Comparison of ENCODE assay signal across 38 mouse cellular contexts in the genomic region with DNA sequence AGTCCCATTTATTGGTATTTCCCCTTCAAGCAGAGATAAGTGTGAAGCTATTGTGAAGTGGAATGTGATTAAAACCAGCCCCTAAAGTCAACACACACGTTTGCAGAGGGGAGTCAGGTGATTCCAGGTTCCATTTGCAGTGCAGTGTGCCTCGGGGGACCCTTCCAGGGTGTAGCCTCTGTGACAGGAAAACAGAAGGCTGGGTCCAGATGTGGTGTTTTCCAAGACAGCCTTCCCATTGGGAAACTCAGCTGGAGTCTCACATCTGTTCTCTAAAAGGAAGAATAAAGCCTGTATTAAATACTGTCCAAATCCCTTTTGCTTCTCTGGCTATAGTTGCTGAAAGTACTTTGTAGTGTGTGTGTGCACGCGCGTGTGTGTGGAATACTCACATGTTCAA. TPM values are rescaled to one million over a fixed set of nuclear protein-coding genes. Genes with fewer than 3 reads are reported as not detected.
"Had no signal": no experiment of that assay in that cellular context is flagged by ENCODE, and none has a peak within 500 bp of the region (broad histone marks: within the 10 kb centered on the region; RNA-seq: fewer than 3 reads in every experiment).

No protein-coding gene starts in this region.

- H3K4me1 ChIP-seq: heart, embryonic 10.5 days; heart, embryonic 12.5 days; hindbrain, embryonic 10.5 days; hindbrain, embryonic 12.5 days; intestine, embryonic 15.5 days; limb, embryonic 13.5 days; liver, embryonic 13.5 days; liver, embryonic 15.5 days had no signal

- DNase-seq: gastrocnemius, postnatal 14 days; heart, postnatal 10 days; heart, postnatal 4 days; kidney, adult 18-20 months; kidney, adult 8-10 months; kidney, postnatal 10 days; kidney, postnatal 25 days; kidney, postnatal 4 days; liver; liver, embryonic 13.5 days; liver, postnatal 0 days had no signal

- H3K36me3 ChIP-seq: heart, embryonic 10.5 days; heart, embryonic 12.5 days; hindbrain, embryonic 10.5 days; hindbrain, embryonic 12.5 days; intestine, embryonic 15.5 days; limb, embryonic 13.5 days; liver, embryonic 13.5 days; liver, embryonic 15.5 days had no signal

- H3K27me3 ChIP-seq: heart, embryonic 12.5 days; hindbrain, embryonic 12.5 days; intestine, embryonic 15.5 days; limb, embryonic 13.5 days; liver, embryonic 13.5 days; liver, embryonic 15.5 days had no signal

- H3K9ac ChIP-seq: heart, embryonic 12.5 days; hindbrain, embryonic 12.5 days; hindbrain, embryonic 14.5 days; intestine, embryonic 15.5 days; limb, embryonic 13.5 days; liver, embryonic 13.5 days; liver, embryonic 15.5 days; liver, postnatal 0 days had no signal

- H3K27ac ChIP-seq: heart, embryonic 10.5 days; hindbrain, embryonic 10.5 days; hindbrain, embryonic 12.5 days; hindbrain, embryonic 14.5 days; intestine, embryonic 15.5 days; layer of hippocampus, adult 2 months; left cerebral cortex, adult 2 months; limb, embryonic 13.5 days; liver, embryonic 13.5 days; liver, embryonic 15.5 days had no signal

- H3K4me3 ChIP-seq: heart, embryonic 10.5 days; heart, embryonic 12.5 days; hindbrain, embryonic 10.5 days; hindbrain, embryonic 12.5 days; intestine, embryonic 15.5 days; layer of hippocampus, adult 2 months; left cerebral cortex, adult 2 months; limb, embryonic 13.5 days; liver, embryonic 13.5 days; liver, embryonic 15.5 days had no signal

RNA-seq across cellular contexts. Expression of a gene that starts 45.5 kb away (rescaled TPM):
- total RNA-seq: gastrocnemius, adult 8-10 months; gastrocnemius, postnatal 14 days; gastrocnemius, postnatal 4 days; granulocyte monocyte progenitor cell, adult 5-6 weeks; heart, postnatal 10 days; heart, postnatal 4 days; layer of hippocampus, adult 2 months; layer of hippocampus, postnatal 10 days; layer of hippocampus, postnatal 25 days; left cerebral cortex, adult 2 months; left cerebral cortex, postnatal 14 days; left cerebral cortex, postnatal 36 days had no signal
- polyA plus RNA-seq: frontal cortex, adult 2 months; heart, embryonic 10.5 days; heart, embryonic 12.5 days; heart, embryonic 14.5 days; heart, embryonic 16.5 days; hindbrain, embryonic 10.5 days; hindbrain, embryonic 12.5 days; hindbrain, embryonic 14.5 days; hindbrain, embryonic 16.5 days; inflammation-experienced regulatory T-cells, adult 6 months; intestine, embryonic 15.5 days; intestine, postnatal 0 days; kidney, embryonic 14.5 days; kidney, embryonic 16.5 days; limb, embryonic 11.5 days; limb, embryonic 13.5 days; liver, embryonic 11.5 days; liver, embryonic 13.5 days; liver, embryonic 15.5 days; liver, postnatal 0 days had no signal
